Mouse (Mus musculus): Measurements from ENCODE around the gene Lin52.

The Lin52 gene

GRCm38 (mm10) chr12:84562558-84562957 is 111.3 kb downstream of the Lin52 start:
- POLR2A ChIA-PET: interaction anchor here in 3 of 4 experiments (0.6 to 1.6 kb wide), 10 partner anchors 10 to 210 kb away, joined by 3 to 9 read pairs (median 3); partner anchors contain the start of genes Isca2 (in 1 of the 3), Lin52 (in 1 of the 3) and Npc2 (in 1 of the 3)
- CTCF ChIA-PET: interaction anchor here (0.6 to 2.7 kb wide), 36 partner anchors 9 to 405 kb away, joined by 3 to 11 read pairs (median 3); partner anchors contain the start of genes Bbof1 (in 1 of the 4), Entpd5 (in 1 of the 4), Lin52 (in 1 of the 4) and Ltbp2 (in 1 of the 4)

GRCm38 (mm10) chr12:84567576-84567975 is 116.4 kb downstream of the Lin52 start:
- ChIA-PET CTCF (interaction anchor here in 1 of 4 experiments (1.6 kb wide), 1 partner anchor 22 kb away, joined by 4 read pairs; no protein-coding TSS in a partner anchor), POLR2A (interaction anchor here in 2 of 4 experiments (0.6 to 3.8 kb wide), 6 partner anchors 10 to 635 kb away, joined by 3 to 11 read pairs (median 3); no protein-coding TSS in a partner anchor)

- POLR2A ChIA-PET: interaction anchor here in 3 of 4 experiments (0.5 to 3.8 kb wide), 23 partner anchors 9 to 293 kb away, joined by 3 to 11 read pairs (median 4); partner anchors contain the start of genes Abcd4 (in 1 of the 3), Aldh6a1 (in 1 of the 3), Lin52 (in 1 of the 3) and Rnf113a2 (in 1 of the 3)
- CTCF ChIA-PET: interaction anchor here (0.6 to 3.7 kb wide), 15 partner anchors 9 to 85 kb away, joined by 3 to 28 read pairs (median 4); no protein-coding TSS in a partner anchor
Measured at GRCm38 (mm10) chr12:84569336-84569970, 118.2 kb downstream of the Lin52 start, which contains the start of gene Vsx2. TSS of gene Vsx2 (plus strand) at chr12:84569762.

DNA sequence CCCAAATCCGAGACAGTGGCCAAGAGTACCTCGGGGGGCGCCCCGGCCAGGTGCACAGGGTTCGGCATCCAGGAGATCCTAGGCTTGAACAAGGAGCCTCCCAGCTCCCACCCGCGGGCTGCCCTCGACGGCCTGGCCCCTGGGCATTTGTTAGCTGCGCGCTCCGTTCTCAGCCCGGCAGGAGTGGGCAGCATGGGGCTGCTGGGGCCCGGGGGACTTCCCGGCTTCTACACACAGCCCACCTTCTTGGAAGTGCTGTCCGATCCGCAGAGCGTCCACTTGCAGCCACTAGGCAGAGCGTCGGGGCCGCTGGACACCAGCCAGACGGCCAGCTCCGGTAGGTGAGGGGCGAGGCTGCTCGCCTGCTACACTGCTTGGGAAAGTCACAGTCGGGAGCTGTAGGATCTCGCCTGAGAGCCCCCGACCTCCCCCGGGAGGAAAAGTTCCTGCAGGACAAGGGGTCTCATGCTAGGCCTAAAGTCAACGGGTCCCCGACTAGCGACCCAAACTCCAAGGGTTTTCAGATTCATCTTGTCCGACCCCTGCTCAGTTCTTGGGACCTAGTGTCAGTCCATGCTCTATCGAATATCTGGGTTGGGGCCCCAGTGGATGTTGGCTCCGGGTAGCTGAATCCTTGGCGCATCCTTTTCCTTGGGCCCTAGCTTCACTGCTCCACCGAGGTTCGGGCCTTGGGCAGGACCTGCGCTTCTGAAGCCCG is 118.9 kb downstream of the Lin52 start:
- CTCF ChIA-PET: interaction anchor here (0.5 to 3.7 kb wide), 16 partner anchors 8 to 518 kb away, joined by 3 to 28 read pairs (median 5); no protein-coding TSS in a partner anchor
- POLR2A ChIA-PET: interaction anchor here (0.6 to 3.8 kb wide), 19 partner anchors 9 to 285 kb away, joined by 3 to 11 read pairs (median 4); partner anchors contain the start of genes Abcd4 (in 1 of the 4), Aldh6a1 (in 1 of the 4), Lin52 (in 1 of the 4) and Ptgr2 (in 1 of the 4)

DNA sequence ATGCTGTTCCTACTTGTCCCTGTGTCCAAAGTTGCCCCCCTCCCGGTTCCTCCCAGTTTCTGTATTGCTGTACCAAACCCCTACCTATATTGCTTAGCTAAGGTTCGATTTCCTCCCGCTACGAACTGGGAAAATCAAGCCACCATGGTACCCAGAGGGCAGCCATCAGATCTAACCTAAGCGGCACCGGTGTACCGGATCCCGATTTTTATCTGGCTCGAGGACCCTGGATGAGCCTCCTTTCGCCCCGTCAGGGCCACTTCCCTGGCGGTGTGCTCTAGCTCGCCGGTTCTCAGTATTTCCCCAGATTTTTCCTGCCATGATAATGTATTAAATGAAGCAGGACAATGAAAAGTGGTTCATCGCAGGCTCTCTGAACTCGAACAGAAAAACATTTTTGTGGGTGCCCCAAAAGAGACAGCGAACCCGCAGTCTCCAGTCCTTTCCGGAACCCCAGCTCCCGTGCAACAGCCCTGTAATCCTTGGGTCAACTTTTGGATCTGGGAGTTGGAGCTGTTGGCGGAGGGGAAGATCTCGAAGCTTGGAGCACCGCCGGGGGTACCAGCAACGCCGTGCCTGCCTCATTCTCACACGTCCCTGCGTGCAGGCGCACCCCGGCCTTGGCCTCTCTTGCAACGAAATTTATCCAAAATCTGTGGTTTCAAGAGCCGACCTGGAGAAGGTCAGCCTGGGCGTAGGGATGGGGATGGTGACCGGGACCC is 119.6 kb downstream of the Lin52 start:
- POLR2A ChIA-PET: interaction anchor here in 3 of 4 experiments (0.5 to 3.8 kb wide), 16 partner anchors 9 to 285 kb away, joined by 3 to 11 read pairs (median 5); partner anchors contain the start of genes Abcd4 (in 1 of the 3), Aldh6a1 (in 1 of the 3), Lin52 (in 1 of the 3) and Ptgr2 (in 1 of the 3)

DNA sequence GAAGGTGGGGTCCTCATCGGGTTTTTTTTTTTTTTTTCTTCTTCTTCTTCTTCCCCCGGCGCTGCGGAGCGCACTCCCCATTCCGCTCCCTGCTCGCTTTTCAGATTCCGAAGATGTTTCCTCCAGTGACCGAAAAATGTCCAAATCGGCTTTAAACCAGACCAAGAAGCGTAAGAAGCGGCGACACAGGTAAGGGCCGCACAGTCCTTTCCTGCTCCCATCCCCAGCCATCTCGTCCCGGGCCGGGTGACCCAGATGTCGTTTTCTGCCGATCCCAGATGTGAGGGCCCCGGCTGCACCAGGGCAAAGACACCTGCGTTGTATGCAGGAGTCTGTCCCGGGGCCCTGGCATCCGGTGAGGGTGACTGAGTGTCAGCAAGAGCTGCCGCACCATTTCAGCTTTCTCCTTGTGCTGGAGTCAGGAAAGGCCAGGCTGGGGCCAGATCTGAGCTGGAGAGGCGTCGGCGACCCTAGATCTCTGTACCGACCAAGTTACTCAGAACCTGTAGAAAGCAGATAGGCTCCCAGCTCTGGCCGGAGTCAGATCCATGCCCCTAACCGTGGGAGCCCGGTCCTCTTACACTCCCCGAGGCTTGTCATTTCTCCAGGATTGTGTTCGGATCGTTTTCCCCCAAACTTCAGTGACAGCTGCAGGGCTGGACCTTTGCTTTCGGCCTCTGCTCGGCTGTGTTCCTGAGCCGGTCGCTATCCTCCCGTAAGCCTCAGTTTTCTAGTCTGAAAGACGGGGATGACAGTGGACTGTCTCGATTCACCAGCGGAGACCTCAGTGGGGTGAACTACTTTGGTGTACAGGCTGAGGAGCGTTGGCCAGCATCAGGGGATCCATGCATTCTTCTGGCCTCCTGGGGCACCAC is 120.5 kb downstream of the Lin52 start:
- CTCF ChIA-PET: interaction anchor here (0.6 to 3.7 kb wide), 9 partner anchors 9 to 242 kb away, joined by 3 to 28 read pairs (median 5); no protein-coding TSS in a partner anchor
- POLR2A ChIA-PET: interaction anchor here in 3 of 4 experiments (0.7 to 1.6 kb wide), 6 partner anchors 19 to 715 kb away, joined by 3 to 6 read pairs (median 4); partner anchors contain the start of genes Aldh6a1 (in 1 of the 3) and Lin52 (in 1 of the 3)

More for the DNA sequence above, 119.6 kb downstream of the Lin52 start:
- CTCF ChIA-PET: interaction anchor here (0.6 to 3.7 kb wide), 11 partner anchors 8 to 243 kb away, joined by 3 to 28 read pairs (median 5); no protein-coding TSS in a partner anchor

DNA sequence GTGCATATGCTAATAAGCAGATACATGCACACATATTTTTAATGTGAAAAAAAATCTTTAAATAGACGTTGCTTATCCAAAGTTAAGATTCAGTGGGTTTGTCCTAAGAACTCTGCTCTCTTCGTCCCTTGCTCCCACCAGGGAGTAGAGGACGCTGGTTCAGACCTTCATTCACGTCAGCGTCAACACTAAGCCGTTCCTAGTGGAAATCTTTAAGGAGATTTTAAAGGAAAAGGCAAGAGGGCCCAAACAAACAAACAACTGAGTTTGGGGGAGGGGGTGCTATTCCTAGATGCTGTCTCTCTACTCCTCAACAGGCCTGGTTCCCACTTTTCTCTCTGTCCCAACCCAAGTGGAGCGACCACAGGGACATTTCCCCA is 121.1 kb downstream of the Lin52 start:
- POLR2A ChIA-PET: interaction anchor here in 1 of 4 experiments (0.8 kb wide), 1 partner anchor 39 kb away, joined by 3 read pairs; no protein-coding TSS in a partner anchor

DNA sequence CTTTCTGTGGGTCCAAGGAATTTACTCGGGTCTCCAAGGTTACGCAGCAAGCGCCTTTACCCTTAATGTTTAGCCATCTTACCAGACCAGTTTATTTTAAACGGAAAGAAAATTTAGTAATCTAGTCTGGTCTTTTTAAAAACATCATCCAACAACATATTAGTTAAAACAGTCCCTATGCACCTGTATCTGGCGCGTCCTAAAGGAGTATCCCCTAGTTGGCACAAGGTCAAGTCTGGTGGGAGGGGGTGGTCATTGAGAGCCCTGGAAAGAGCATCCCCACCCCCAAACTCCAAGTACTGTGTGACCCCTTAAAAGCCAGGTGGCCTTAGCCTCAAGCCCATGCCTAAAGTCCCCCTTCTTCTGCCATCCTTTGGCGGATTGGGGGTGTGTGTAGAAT is 121.9 kb downstream of the Lin52 start:
- ChIA-PET POLR2A (no interaction called here), CTCF (no interaction called here)

More for the DNA sequence above, 121.1 kb downstream of the Lin52 start:
- CTCF ChIA-PET: interaction anchor here in 3 of 4 experiments (0.8 to 2.3 kb wide), 5 partner anchors 9 to 17 kb away, joined by 3 to 6 read pairs (median 5); no protein-coding TSS in a partner anchor

DNA sequence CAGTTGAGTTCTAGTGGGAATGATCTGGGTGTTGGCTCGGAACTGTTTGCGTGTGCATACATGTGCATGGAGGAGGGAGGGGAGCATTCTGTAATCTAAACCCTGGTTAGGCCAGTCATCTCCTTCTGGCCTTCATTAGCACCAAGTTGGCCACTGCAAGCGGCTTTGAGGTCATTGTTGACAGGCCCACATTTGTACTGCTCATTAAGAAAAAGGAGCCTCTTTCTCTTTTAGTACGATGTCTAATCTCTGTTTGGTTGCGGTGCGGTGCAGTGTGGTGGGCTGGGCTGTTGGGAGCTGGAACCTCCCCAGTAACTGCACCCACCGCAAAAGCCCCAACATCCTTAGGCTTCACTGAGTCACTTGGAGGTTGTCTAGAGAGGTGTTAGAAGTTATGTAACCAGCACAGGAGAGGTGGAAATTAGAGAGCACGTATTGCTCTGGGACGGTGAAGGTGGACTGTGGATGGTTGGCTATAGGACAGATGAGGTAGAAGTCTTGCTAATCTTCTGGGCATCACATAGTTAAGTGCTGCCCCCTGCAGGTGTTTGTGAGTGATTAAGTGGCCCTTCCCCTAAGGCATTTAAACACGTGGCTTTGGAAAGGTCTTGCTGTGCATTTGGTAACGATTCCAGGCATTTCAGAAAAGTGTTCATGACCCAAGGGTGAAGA is 126.7 kb downstream of the Lin52 start:
- ChIA-PET POLR2A (interaction anchor here in 2 of 4 experiments (0.7 to 1.2 kb wide), 5 partner anchors 9 to 39 kb away, joined by 3 read pairs; no protein-coding TSS in a partner anchor), CTCF (interaction anchor here in 2 of 4 experiments (0.6 to 3.7 kb wide), 4 partner anchors 12 to 292 kb away, joined by 3 to 20 read pairs (median 4); partner anchors contain the start of gene Ptgr2 (in 1 of the 2))

- CTCF ChIA-PET: interaction anchor here in 3 of 4 experiments (0.6 to 3.7 kb wide), 7 partner anchors 12 to 293 kb away, joined by 3 to 20 read pairs (median 3); partner anchors contain the start of gene Ptgr2 (in 1 of the 3)
- POLR2A ChIA-PET: interaction anchor here in 2 of 4 experiments (0.6 to 2.4 kb wide), 8 partner anchors 9 to 87 kb away, joined by 3 to 7 read pairs (median 3); no protein-coding TSS in a partner anchor
Measured at GRCm38 (mm10) chr12:84578440-84578770, 127.2 kb downstream of the Lin52 start.

- ChIA-PET POLR2A (interaction anchor here in 3 of 4 experiments (0.8 to 0.9 kb wide), 3 partner anchors 8 to 36 kb away, joined by 3 to 4 read pairs (median 3); partner anchors contain the start of gene Abcd4 (in 1 of the 3)), CTCF (interaction anchor here (0.6 to 1.6 kb wide), 18 partner anchors 9 to 1656 kb away, joined by 3 to 15 read pairs (median 4); partner anchors contain the start of gene Vsx2 (in 3 of the 4))
Measured at GRCm38 (mm10) chr12:84581285-84581684, 130.1 kb downstream of the Lin52 start.

DNA sequence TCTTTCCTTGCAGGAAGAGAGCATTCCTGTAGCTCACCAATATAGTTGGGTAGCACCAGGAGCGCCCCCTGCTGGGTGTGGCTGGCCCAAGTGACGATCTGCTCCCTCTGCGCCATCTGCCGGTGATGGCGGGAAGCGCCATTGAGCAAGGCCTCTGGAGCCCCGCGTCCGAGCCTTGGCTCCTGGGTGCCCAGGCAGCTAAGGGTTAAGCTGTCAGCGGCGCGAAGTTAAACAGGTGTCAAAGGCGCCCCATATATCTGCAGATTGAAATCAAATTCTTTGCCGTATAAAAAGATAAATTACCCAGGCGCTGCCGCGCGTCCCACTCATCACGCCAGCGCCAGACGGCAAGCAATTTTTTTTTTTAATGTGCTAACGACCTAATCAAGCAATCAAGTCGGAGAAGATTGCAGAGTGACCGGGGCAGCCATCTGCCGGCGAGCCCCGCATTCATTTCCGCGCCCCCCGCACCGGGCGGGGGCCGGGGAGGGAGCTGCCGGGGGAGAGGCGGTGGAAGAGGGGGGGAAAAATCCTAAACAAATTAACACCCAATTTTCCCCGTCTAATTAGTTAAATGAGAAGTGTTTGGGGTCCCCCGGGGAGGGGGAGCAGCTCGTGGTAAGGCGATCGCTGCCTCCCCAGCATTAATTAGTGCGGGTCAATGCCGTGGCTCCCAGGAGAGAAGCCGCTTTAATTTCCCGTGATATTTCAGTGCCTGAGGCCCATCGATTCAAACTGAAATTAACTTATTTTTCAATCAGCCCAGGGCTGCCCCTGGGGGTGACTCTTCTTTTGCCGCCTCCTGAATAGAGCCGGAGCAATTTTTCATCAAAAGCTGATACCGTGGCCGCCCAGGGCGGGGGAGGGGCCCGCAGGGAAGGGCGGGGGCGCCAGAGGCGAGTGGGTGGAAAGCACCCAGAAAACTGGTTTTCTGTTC is 138.9 kb downstream of the Lin52 start:
- CTCF ChIA-PET: interaction anchor here (0.5 to 2.9 kb wide), 112 partner anchors 8 to 731 kb away, joined by 3 to 28 read pairs (median 4); partner anchors contain the start of genes Vsx2 (in 4 of the 4), Abcd4 (in 3 of the 4), Ltbp2 (in 2 of the 4) and Acot2 (in 1 of the 4)
- POLR2A ChIA-PET: interaction anchor here in 3 of 4 experiments (0.5 to 2.9 kb wide), 23 partner anchors 9 to 986 kb away, joined by 3 to 11 read pairs (median 4); partner anchors contain the start of genes Abcd4 (in 2 of the 3), Aldh6a1 (in 2 of the 3), Isca2 (in 2 of the 3) and Lin52 (in 2 of the 3)

All from embryonic stem cell, embryonic (primary cell).